ENCODE assay signal across 10 mouse cellular contexts in the genomic region with DNA sequence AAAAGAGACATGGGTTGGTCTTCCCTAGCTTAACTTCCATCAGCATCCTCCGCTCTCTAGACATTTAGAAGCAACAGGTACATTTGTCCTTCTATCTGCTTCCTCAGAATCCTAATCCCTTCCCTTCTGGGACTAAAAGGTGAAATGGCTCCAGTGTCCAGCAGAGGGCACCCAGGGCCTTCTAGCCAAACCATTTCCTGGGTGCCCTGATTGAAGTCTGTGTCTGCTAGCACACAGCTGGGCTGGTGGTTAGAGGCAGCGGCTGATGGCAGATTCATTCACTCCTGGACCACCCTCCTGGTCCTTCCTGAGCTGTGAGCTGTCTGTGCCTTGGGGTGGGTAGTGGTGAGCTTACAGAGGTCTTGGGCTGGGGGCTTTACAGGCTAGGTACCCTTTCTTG.
DNase-seq lines count a peak whose midpoint lies in the region; ATAC-seq lines count a peak whose summit lies in the region.
"Had no signal": no experiment of that assay in that cellular context is flagged by ENCODE, and none has a peak within 500 bp of the region (broad histone marks: within the 10 kb centered on the region; RNA-seq: fewer than 3 reads in every experiment).

No protein-coding gene starts in this region.

- no peaks in the 10 kb centered on the region for H3K27me3 ChIP-seq in forebrain, embryonic 15.5 days
- no peaks in the 10 kb centered on the region for H3K27me3 ChIP-seq in midbrain, embryonic 16.5 days (ENCODE audit: control insufficient read depth, insufficient read depth, low read depth, low read length)
- H3K27me3 ChIP-seq: heart, embryonic 13.5 days; neural tube, embryonic 12.5 days had no signal

- H3K4me2 ChIP-seq in forebrain, embryonic 15.5 days (replicated peaks), result no peak overlapping the region
- H3K4me2 ChIP-seq in midbrain, embryonic 16.5 days (ENCODE audit: low read length), result no peak overlapping the region
- H3K4me2 ChIP-seq: heart, embryonic 13.5 days; neural tube, embryonic 12.5 days had no signal

- DNase-seq in gastrocnemius, postnatal 10 days, result peak; percentile 49
- DNase-seq in gastrocnemius, postnatal 25 days, result no peak
- peak; percentile 45 for DNase-seq in A20 (ENCODE audit: low read depth, low spot score)
- peak; percentile 56 to 72 for DNase-seq in adrenal gland, postnatal 36 days
- peak; percentile 21 to 41 for DNase-seq in layer of hippocampus, postnatal 36 days
- peak; percentile 64 for DNase-seq in thymus, postnatal 4 days

- 0 out of 2 replicates have a peak, but pooled peaks cover 3% of the 10 kb centered on the region for H3K4me1 ChIP-seq in forebrain, embryonic 15.5 days
- H3K4me1 ChIP-seq in midbrain, embryonic 16.5 days (ENCODE audit: control insufficient read depth, insufficient read depth, low read length), result no peaks in the 10 kb centered on the region

- H3K4me3 ChIP-seq in forebrain, embryonic 15.5 days, result no peak overlapping the region
- H3K4me3 ChIP-seq in midbrain, embryonic 16.5 days (ENCODE audit: low read depth, low read length), result no peak overlapping the region
- H3K4me3 ChIP-seq: heart, embryonic 13.5 days; neural tube, embryonic 12.5 days had no signal

- ATAC-seq in forebrain, embryonic 15.5 days (replicated peaks), result peak; percentile 57
- peak; percentile 61; the same call in 1 of the 2 replicates for ATAC-seq in midbrain, embryonic 16.5 days

- WGBS in forebrain, embryonic 15.5 days, result 46% methylated on average over 2 of the region's 2 CpGs
- 38% methylated on average over 2 of the region's 2 CpGs for WGBS in midbrain, embryonic 16.5 days

- H3K27ac ChIP-seq in forebrain, embryonic 15.5 days (replicated peaks), result no peak overlapping the region
- no peak overlapping the region for H3K27ac ChIP-seq in midbrain, embryonic 16.5 days (ENCODE audit: low read length)
- H3K27ac ChIP-seq: heart, embryonic 13.5 days; neural tube, embryonic 12.5 days had no signal

- no peaks in the 10 kb centered on the region for H3K36me3 ChIP-seq in forebrain, embryonic 15.5 days
- no peaks in the 10 kb centered on the region for H3K36me3 ChIP-seq in midbrain, embryonic 16.5 days (ENCODE audit: control insufficient read depth, insufficient read depth, low read length)
- H3K36me3 ChIP-seq: heart, embryonic 13.5 days; neural tube, embryonic 12.5 days had no signal

- H3K9me3 ChIP-seq in forebrain, embryonic 15.5 days, result no peaks in the 10 kb centered on the region
- H3K9me3 ChIP-seq in midbrain, embryonic 16.5 days (replicated peaks; ENCODE audit: control insufficient read depth, low read length, poor library complexity, severe bottlenecking), result no peaks in the 10 kb centered on the region
- H3K9me3 ChIP-seq: heart, embryonic 13.5 days; neural tube, embryonic 12.5 days had no signal

- H3K9ac ChIP-seq in forebrain, embryonic 15.5 days (replicated peaks), result no peak overlapping the region
- H3K9ac ChIP-seq in midbrain, embryonic 16.5 days (ENCODE audit: low read depth, low read length), result no peak overlapping the region
- H3K9ac ChIP-seq: heart, embryonic 13.5 days; neural tube, embryonic 12.5 days had no signal
